Mouse (Mus musculus): ENCODE measurements at regions not wholly inside any gene's neighbourhood (a gene's known extent, or its start where the extent isn't known, plus 50 kb on each side); places are given as distances from the start of the nearest gene placed in this dataset.
"Not testable (repeated sequence)": the region's sequence is repeated elsewhere in the genome, so short reads cannot be mapped to it uniquely, and the experiment has no call there.

- TF ChIP-seq CTCF (IDR thresholded peaks at IDR 0.05; ENCODE audit: low read depth, low read length); GATA1 (IDR thresholded peaks at IDR 0.05; ENCODE audit: borderline replicate concordance, low read length); TAL1 (conservative IDR thresholded peaks at IDR 0.05; ENCODE audit: low read depth, low read length); GATA2 (IDR thresholded peaks at IDR 0.05; ENCODE audit: borderline replicate concordance, low read depth, low read length): not testable (repeated sequence)
Observed at GRCm38 (mm10) chr4:8462414-8462813, 223.6 kb upstream of the Car8 start.

Measured in G1E (cell line).